Mouse (Mus musculus) neural tube, embryonic 14.5 days (tissue): ENCODE data around the gene Epha8. TPM values are rescaled to one million over a fixed set of nuclear protein-coding genes. Genes with fewer than 3 reads are reported as not detected.

Experiments used
- ATAC-seq: fragments of 200-750 bp; cut with Nextera tagmentation; 2 replicates; pipeline ENCODE4 v1.8.0; 2017; ENCODE audit warnings: low read depth, mild to moderate bottlenecking, moderate TSS enrichment, moderate library complexity
- H3K27ac ChIP-seq: fragments of 300-500 bp; sonication (generic); 2 replicates; pipeline ENCODE4 v1.5.1; 2014; ENCODE audit warnings: low read depth, mild to moderate bottlenecking, control low read depth, low read length, moderate library complexity, mixed read lengths
- H3K27me3 ChIP-seq: fragments of 300-500 bp; sonication (generic); 2 replicates; pipeline ENCODE4 v1.6.1; 2014; ENCODE audit warnings: low read length; ENCODE audit not compliant: control insufficient read depth, insufficient read depth
- H3K36me3 ChIP-seq: fragments of 300-500 bp; sonication (generic); 2 replicates; pipeline ENCODE4 v1.6.1; 2014; ENCODE audit warnings: low read length, mixed read lengths; ENCODE audit not compliant: control insufficient read depth, insufficient read depth
- H3K4me1 ChIP-seq: fragments of 300-500 bp; sonication (generic); 2 replicates; pipeline ENCODE4 v1.6.1; 2014; ENCODE audit warnings: low read length; ENCODE audit not compliant: control insufficient read depth, insufficient read depth
- H3K4me2 ChIP-seq: fragments of 300-500 bp; sonication (generic); 2 replicates; pipeline ENCODE4 v1.6.1; 2014; ENCODE audit warnings: mild to moderate bottlenecking, low read depth, low read length, control low read depth
- H3K4me3 ChIP-seq: fragments of 300-500 bp; sonication (generic); 2 replicates; pipeline ENCODE4 v1.5.1; 2014; ENCODE audit warnings: low read depth, low read length, control low read depth, mixed read lengths
- H3K9ac ChIP-seq: fragments of 300-500 bp; sonication (generic); replicated peaks from 2 replicates; pipeline ENCODE4 v1.6.1; 2014; ENCODE audit warnings: low read depth, mild to moderate bottlenecking, control low read depth, low read length, mixed read lengths
- H3K9me3 ChIP-seq: fragments of 300-500 bp; sonication (generic); 2 replicates; pipeline ENCODE4 v1.6.1; 2016; ENCODE audit warnings: low read length; ENCODE audit not compliant: control insufficient read depth
- WGBS: fragments of 180-500 bp; shearing (Covaris S2); extraction: QIAGEN DNeasy Blood & Tissue Kit; methylation state at CpG from one replicate; pipeline ENCODE4 v1.1.7; 2014; 5-methylcytosine and 5-hydroxymethylcytosine counted together
- polyA plus RNA-seq: library from polyadenylated mRNA; unstranded; fragments of >200 nt; fragmentation: Nextera tagmentation; extraction: Ambion mirVana; gene quantifications from 2 replicates; pipeline ENCODE4 v1.2.1, GENCODE M21; 2014

Gene Epha8
- polyA plus RNA-seq, 1 experiment from 2014 or later = 9.9 TPM

DNA sequence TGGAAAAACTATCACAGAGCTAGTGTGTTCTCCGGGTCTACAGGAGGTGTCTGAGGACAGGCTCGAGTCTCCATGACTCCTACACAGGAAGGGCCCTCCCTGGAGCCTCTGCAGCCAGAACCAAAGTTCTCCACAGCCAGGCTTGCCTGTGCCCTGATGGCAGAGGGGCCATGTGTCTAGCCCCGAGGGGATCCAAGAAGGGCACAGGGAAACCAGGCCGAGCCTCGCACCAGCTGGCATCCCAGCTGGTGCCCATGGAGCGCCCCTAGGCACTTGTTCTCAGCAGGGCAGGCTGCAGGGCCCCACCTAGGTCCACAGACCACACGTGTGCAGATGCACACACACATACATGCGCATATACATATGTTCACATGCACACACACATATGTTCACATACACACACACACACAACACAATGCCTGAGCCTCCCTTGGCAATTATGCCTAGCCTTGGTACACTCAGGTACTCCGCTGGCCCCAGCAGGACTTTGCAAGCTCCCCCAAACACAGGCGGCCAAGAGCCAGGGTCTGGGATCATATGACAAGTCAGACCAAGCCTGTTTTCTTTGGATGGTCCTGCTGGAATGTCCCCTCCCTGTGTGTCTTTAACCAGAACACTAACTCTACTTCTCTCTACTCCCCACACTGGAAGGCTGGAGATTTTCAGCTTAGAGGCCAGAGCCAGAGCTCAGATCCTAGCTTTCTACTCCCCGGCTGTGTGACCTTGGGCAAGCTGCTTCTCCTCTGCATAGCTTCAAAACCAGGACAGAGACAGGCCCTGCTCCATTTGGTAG is 11.9 kb downstream of the Epha8 start:
- WGBS = 65% methylated on average over 11 of the region's 11 CpGs
- Histone ChIP-seq H3K4me1 (peaks cover 20% of the 10 kb centered on the region), H3K27ac (no peak overlapping the region)

DNA sequence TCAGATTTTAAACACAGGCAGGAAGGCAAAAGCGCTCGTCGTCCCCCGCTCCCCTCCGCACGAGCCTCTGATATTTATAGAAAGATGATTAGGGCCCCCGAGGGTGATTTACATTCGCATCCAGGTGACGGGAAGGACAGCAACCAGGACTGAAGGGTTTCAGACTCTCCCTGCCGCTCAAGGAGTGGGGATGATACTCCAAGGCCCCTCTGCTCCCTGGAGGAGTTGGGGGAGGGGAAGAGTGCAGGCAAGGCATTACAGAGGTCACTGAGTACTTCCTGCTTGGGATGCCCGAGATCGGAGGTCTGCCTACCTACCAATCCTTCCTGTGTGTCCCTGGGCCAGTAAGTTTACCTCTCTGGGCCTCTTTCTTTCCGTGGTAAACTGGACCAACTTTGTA is 13.4 kb downstream of the Epha8 start:
- Histone ChIP-seq H3K9me3 (no peaks in the 10 kb centered on the region), H3K27me3 (no peaks in the 10 kb centered on the region), H3K36me3 (no peaks in the 10 kb centered on the region), H3K4me2 (peak overlapping the region; percentile 14; the same call in 1 of the 2 replicates), H3K4me3 (no peak overlapping the region), H3K9ac (no peak overlapping the region), H3K27ac (no peak overlapping the region), H3K4me1 (peaks cover 14% of the 10 kb centered on the region)
- no peak for ATAC-seq
- WGBS = 28% methylated on average over 13 of the region's 13 CpGs

More for the DNA sequence above, 11.9 kb downstream of the Epha8 start:
- no peak overlapping the region for H3K4me3 ChIP-seq
- ATAC-seq = no peak
- no peaks in the 10 kb centered on the region for H3K9me3 ChIP-seq
- no peak overlapping the region for H3K4me2 ChIP-seq
- H3K27me3 ChIP-seq = no peaks in the 10 kb centered on the region
- H3K36me3 ChIP-seq = no peaks in the 10 kb centered on the region
- no peak overlapping the region for H3K9ac ChIP-seq

DNA sequence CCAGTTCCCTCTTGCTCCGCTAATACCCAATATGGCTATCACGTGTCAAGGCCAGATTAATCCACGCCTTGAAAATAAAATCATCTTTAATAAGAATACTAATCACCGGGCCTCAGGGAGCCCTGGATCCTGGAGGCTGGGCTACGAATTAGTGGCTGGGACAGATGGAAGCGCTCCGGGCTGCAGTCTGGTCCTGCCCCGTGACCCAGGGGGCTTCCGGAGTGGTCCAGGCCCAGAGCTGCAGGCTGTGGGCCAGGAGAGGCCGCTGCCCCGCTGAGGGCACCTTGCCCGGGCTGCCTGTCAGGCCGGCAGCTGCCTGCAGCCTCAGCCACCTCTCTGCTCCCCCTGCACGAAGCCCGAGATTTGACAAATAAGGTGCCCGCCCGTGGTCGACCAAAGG is 13.9 kb downstream of the Epha8 start:
- peak overlapping the region; percentile 14; the same call in 1 of the 2 replicates for H3K4me2 ChIP-seq
- WGBS = 20% methylated on average over 18 of the region's 18 CpGs
- H3K9me3 ChIP-seq = no peaks in the 10 kb centered on the region
- H3K27me3 ChIP-seq = no peaks in the 10 kb centered on the region
- no peak overlapping the region for H3K27ac ChIP-seq
- ATAC-seq = no peak
- no peak overlapping the region for H3K4me3 ChIP-seq
- peaks cover 14% of the 10 kb centered on the region for H3K4me1 ChIP-seq
- H3K36me3 ChIP-seq = no peaks in the 10 kb centered on the region
- no peak overlapping the region for H3K9ac ChIP-seq

DNA sequence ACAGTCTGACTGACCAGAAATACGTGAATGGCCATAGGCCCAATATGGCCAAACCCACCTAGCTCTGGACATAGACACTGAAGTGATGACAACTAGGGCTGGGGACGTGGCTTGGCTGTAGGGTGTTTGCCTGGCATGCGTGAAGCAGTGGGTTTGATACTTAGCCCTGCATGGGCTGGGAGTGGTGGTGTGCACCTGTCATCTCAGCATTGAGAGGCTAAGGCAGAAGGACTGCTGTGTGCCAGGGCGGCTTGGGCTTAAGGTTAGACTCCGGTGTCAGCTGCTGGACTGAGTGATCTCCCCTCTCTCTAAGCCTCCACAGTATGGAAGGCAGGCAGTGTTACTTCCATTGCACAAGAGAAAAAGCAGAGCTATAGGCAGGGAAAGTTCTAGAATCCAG is 18.7 kb downstream of the Epha8 start:
- Histone ChIP-seq H3K4me2 (no peak overlapping the region), H3K4me1 (peaks cover 6% of the 10 kb centered on the region), H3K27me3 (no peaks in the 10 kb centered on the region), H3K4me3 (no peak overlapping the region), H3K36me3 (no peaks in the 10 kb centered on the region), H3K9ac (no peak overlapping the region), H3K9me3 (no peaks in the 10 kb centered on the region), H3K27ac (no peak overlapping the region)
- no peak for ATAC-seq
- 83% methylated on average over 5 of the region's 5 CpGs for WGBS

DNA sequence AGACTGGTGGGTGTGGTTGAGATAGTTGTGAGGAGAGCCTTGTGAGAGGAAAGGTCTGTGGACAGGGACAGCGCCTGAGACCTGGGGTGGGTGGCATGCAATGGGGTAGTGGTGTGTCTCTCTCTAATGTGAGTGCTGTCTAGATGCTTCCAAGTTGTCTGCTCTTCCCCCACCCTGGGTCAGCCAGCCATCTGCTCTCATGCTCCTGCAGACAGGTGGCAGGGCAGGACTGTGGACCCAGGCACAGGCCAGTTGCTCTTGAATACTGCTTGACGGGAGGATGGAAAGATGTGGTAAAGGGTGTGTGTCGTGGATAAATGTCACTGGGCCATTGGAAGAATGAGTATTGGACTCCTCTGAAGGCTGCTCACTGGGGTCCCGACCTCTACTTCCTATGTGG is 19.3 kb downstream of the Epha8 start:
- Histone ChIP-seq H3K36me3 (no peaks in the 10 kb centered on the region), H3K4me1 (0 out of 2 replicates have a peak, but pooled peaks cover under 1% of the 10 kb centered on the region), H3K9ac (no peak overlapping the region), H3K4me2 (no peak overlapping the region), H3K4me3 (no peak overlapping the region), H3K27me3 (no peaks in the 10 kb centered on the region), H3K27ac (no peak overlapping the region), H3K9me3 (no peaks in the 10 kb centered on the region)
- ATAC-seq = no peak
- 80% methylated on average over 4 of the region's 4 CpGs for WGBS

DNA sequence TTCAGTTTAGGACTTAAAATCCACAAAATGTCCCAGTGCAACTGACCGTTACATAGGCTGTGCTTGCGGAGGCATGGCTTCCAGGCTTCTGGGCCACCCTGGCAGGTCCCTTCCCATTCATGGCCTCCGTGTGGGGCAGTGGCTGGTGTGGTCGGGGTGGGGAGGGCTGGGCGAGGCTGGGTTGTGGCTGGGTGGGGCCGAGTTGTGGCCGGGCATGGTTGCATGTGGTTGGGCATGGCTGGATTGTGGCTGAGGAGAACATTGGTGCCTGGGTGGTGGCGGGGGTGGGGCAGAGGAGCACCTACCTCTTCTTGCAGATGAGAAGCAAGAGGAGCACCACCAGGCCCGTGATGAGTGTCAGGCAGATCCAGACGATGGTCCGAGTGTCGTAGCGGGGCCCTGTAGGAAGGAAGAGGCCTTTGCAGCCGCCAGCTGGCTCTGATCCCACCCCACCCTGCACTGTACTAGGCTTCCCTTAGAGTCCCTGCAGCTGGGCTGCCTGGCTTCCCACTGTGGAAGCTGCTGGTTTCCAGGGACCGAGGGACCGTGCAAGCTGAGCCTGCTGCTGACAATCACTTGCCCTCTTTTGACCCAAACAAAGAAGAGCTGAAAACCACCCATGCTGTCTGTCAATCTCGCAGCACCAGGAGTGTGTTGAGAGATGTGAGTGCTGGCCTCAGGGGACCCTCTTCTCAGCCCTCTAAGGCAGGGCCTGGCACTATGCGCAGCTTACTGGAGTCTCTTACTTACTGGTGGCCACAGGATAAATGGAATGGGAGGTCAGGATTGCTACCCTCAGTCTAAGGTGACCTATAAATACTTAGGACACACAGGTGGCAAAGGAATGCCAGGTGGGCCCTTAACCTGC is 21.6 kb downstream of the Epha8 start:
- ATAC-seq = no peak
- H3K27me3 ChIP-seq = no peaks in the 10 kb centered on the region
- H3K4me3 ChIP-seq = no peak overlapping the region
- 55% methylated on average over 18 of the region's 18 CpGs for WGBS
- H3K4me2 ChIP-seq = no peak overlapping the region
- no peak overlapping the region for H3K27ac ChIP-seq
- no peaks in the 10 kb centered on the region for H3K4me1 ChIP-seq
- H3K9me3 ChIP-seq = no peaks in the 10 kb centered on the region
- no peaks in the 10 kb centered on the region for H3K36me3 ChIP-seq
- no peak overlapping the region for H3K9ac ChIP-seq

DNA sequence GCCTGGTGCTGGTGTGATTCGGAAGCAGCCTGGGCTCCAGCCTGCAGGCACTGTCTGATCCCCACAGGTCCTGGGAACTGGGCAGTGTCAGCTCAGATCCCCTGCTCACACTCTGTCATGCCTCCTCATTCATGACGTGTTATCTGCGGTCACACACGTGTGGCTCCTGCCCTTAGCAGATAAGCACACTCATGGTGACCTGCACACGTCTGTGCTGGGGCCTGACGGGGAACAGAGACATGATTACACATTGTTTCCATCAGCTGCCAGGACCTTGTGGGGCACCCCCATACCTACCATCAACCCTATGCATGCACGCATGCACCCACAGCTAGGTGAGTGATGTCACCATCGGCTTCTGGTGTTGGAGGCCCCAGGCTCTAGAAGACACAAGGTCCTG is 26.1 kb downstream of the Epha8 start:
- Histone ChIP-seq H3K9me3 (no peaks in the 10 kb centered on the region), H3K9ac (0 out of 2 replicates have a peak overlapping the region, but pooled peaks have one; percentile 2), H3K36me3 (no peaks in the 10 kb centered on the region), H3K4me3 (no peak overlapping the region), H3K27ac (no peak overlapping the region), H3K4me1 (peaks cover 7% of the 10 kb centered on the region; the same call in 1 of the 2 replicates), H3K4me2 (no peak overlapping the region), H3K27me3 (no peaks in the 10 kb centered on the region)
- WGBS = 88% methylated on average over 8 of the region's 8 CpGs
- ATAC-seq = no peak

DNA sequence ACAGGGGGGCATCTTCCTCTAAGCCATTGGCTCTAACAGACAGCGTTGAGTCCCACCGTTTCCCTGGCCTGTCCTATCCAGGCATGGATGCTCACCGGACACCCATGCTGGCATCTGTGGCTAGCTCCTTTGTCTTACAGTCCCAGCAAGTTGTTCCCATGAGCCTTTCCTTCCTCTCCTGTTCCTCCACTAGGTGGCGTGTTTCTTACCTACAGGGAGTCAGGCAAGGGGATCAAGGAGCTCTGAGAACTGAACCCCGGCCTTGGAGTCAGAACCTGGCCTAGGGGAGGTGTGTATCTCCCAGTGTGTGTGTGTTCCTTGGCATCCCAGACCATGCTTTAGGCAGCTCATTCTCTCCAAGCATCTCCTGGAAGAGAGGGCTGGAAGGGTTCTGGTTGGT is 27.7 kb downstream of the Epha8 start:
- no peak overlapping the region for H3K4me3 ChIP-seq
- H3K4me1 ChIP-seq = peaks cover 7% of the 10 kb centered on the region; the same call in 1 of the 2 replicates
- H3K9ac ChIP-seq = no peak overlapping the region
- H3K36me3 ChIP-seq = no peaks in the 10 kb centered on the region
- no peak overlapping the region for H3K27ac ChIP-seq
- no peak for ATAC-seq
- no peaks in the 10 kb centered on the region for H3K9me3 ChIP-seq
- WGBS = 8% methylated on average over 5 of the region's 5 CpGs
- H3K4me2 ChIP-seq = no peak overlapping the region
- H3K27me3 ChIP-seq = no peaks in the 10 kb centered on the region

DNA sequence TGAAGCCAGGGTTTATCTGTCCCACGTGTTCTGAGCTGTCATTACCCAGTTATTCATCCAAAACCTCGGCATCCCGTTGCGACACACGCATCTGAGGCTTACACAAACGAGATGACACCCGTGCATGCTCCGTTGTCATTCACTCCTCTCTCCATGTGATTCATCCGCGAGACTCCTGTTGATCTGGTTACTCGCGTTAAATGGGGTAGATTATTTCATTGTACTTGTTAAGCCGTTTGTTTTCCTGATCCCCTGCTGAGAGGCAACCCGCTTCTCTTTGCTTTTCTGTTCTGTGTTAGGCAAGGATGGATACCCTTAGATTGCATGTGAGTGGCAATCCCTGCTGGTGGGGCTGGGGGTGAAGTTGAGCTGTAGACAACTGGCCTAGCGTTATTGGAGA is 30.8 kb downstream of the Epha8 start:
- no peak overlapping the region for H3K4me3 ChIP-seq
- H3K9me3 ChIP-seq = no peaks in the 10 kb centered on the region
- ATAC-seq = no peak
- H3K9ac ChIP-seq = no peak overlapping the region
- H3K27ac ChIP-seq = peak overlapping the region; percentile 80
- no peaks in the 10 kb centered on the region for H3K36me3 ChIP-seq
- no peaks in the 10 kb centered on the region for H3K27me3 ChIP-seq
- H3K4me2 ChIP-seq = no peak overlapping the region
- peaks cover 7% of the 10 kb centered on the region; the same call in 1 of the 2 replicates for H3K4me1 ChIP-seq
- 8% methylated on average over 15 of the region's 15 CpGs for WGBS
